Mouse (Mus musculus): ENCODE results near the gene Ctps.

The Ctps gene

GRCm38 (mm10) chr4:120571691-120572090 is 1.6 kb upstream of the Ctps start:
- ATAC-seq (ENCODE audit: insufficient number of reproducible peaks, low FRiP score, low TSS enrichment), result no peak

GRCm38 (mm10) chr4:120571070-120571464 is 991 bp upstream of the Ctps start:
- no peak for ATAC-seq (ENCODE audit: insufficient number of reproducible peaks, low FRiP score, low TSS enrichment)

GRCm38 (mm10) chr4:120570438-120571069 is 478 bp upstream of the Ctps start:
- peak; percentile 60 for ATAC-seq (ENCODE audit: insufficient number of reproducible peaks, low FRiP score, low TSS enrichment)

- no peak for ATAC-seq (ENCODE audit: insufficient number of reproducible peaks, low FRiP score, low TSS enrichment)
Observed at GRCm38 (mm10) chr4:120569025-120569424, 1.1 kb downstream of the Ctps start.

- no peak for ATAC-seq (ENCODE audit: insufficient number of reproducible peaks, low FRiP score, low TSS enrichment)
Observed at GRCm38 (mm10) chr4:120568005-120568404, 2.1 kb downstream of the Ctps start.

- no peak for ATAC-seq (ENCODE audit: insufficient number of reproducible peaks, low FRiP score, low TSS enrichment)
Observed at GRCm38 (mm10) chr4:120565726-120566125, 4.3 kb downstream of the Ctps start.

GRCm38 (mm10) chr4:120556592-120556991 is 13.5 kb downstream of the Ctps start:
- no peak for ATAC-seq (ENCODE audit: insufficient number of reproducible peaks, low FRiP score, low TSS enrichment)

- ATAC-seq (ENCODE audit: insufficient number of reproducible peaks, low FRiP score, low TSS enrichment), result no peak
Observed at GRCm38 (mm10) chr4:120544896-120545295, 25.2 kb downstream of the Ctps start.

GRCm38 (mm10) chr4:120538664-120539063 is 31.4 kb downstream of the Ctps start:
- ATAC-seq (ENCODE audit: insufficient number of reproducible peaks, low FRiP score, low TSS enrichment), result no peak

- ATAC-seq (ENCODE audit: insufficient number of reproducible peaks, low FRiP score, low TSS enrichment), result no peak
Observed at GRCm38 (mm10) chr4:120531986-120532385, 38.1 kb downstream of the Ctps start, which contains the start of gene Slfnl1. Gene Slfnl1 (plus strand): TSS chr4:120532231.

- no peak for ATAC-seq (ENCODE audit: insufficient number of reproducible peaks, low FRiP score, low TSS enrichment)
Observed at GRCm38 (mm10) chr4:120528171-120528570, 41.9 kb downstream of the Ctps start.

GRCm38 (mm10) chr4:120523092-120523491 is 47.0 kb downstream of the Ctps start:
- ATAC-seq (ENCODE audit: insufficient number of reproducible peaks, low FRiP score, low TSS enrichment), result no peak

GRCm38 (mm10) chr4:120522351-120522750 is 47.7 kb downstream of the Ctps start:
- ATAC-seq (ENCODE audit: insufficient number of reproducible peaks, low FRiP score, low TSS enrichment), result no peak

GRCm38 (mm10) chr4:120521761-120522160 is 48.3 kb downstream of the Ctps start:
- ATAC-seq (ENCODE audit: insufficient number of reproducible peaks, low FRiP score, low TSS enrichment), result no peak

- ATAC-seq (ENCODE audit: insufficient number of reproducible peaks, low FRiP score, low TSS enrichment), result no peak
Observed at GRCm38 (mm10) chr4:120517335-120517734, 52.7 kb downstream of the Ctps start.

GRCm38 (mm10) chr4:120516907-120517306 is 53.2 kb downstream of the Ctps start:
- ATAC-seq (ENCODE audit: insufficient number of reproducible peaks, low FRiP score, low TSS enrichment), result no peak

GRCm38 (mm10) chr4:120516491-120516890 is 53.6 kb downstream of the Ctps start:
- no peak for ATAC-seq (ENCODE audit: insufficient number of reproducible peaks, low FRiP score, low TSS enrichment)

GRCm38 (mm10) chr4:120514366-120514765 is 55.7 kb downstream of the Ctps start:
- no peak for ATAC-seq (ENCODE audit: insufficient number of reproducible peaks, low FRiP score, low TSS enrichment)

GRCm38 (mm10) chr4:120511203-120511602 is 58.9 kb downstream of the Ctps start:
- ATAC-seq (ENCODE audit: insufficient number of reproducible peaks, low FRiP score, low TSS enrichment), result no peak

- no peak for ATAC-seq (ENCODE audit: insufficient number of reproducible peaks, low FRiP score, low TSS enrichment)
Observed at GRCm38 (mm10) chr4:120506955-120507354, 63.1 kb downstream of the Ctps start.

Measured in cerebellum, adult (tissue).